Mouse (Mus musculus) bone marrow, adult 2 months (tissue): ENCODE measurements around the gene Ralgapa2. TPM values are rescaled to one million over a fixed set of nuclear protein-coding genes. Genes with fewer than 3 reads are reported as not detected.

ENCODE experiments used
- H3K27ac ChIP-seq: fragments of 200-500 bp; 2 replicates; pipeline ENCODE4 v1.5.1; 2012; ENCODE audit warnings: low read depth, mild to moderate bottlenecking, control low read depth, inconsistent platforms, low read length; ENCODE audit not compliant: control insufficient read depth, poor library complexity, insufficient read depth
- H3K4me1 ChIP-seq: fragments of 200-500 bp; 2 replicates; pipeline ENCODE4 v1.6.1; 2011; ENCODE audit warnings: low read length; ENCODE audit not compliant: control insufficient read depth, insufficient read depth
- H3K4me3 ChIP-seq: fragments of 200-500 bp; replicated peaks from 2 replicates; pipeline ENCODE3; 2011; ENCODE audit warnings: mild to moderate bottlenecking, low read depth, low read length, control low read depth; ENCODE audit not compliant: control insufficient read depth
- CTCF ChIP-seq: fragments of 200-500 bp; IDR thresholded peaks from 2 replicates; pipeline ENCODE4 v1.5.1; 2011; ENCODE audit warnings: low read length, control low read depth; ENCODE audit not compliant: control insufficient read depth, insufficient read depth
- POLR2A ChIP-seq: fragments of 200-500 bp; IDR thresholded peaks from 2 replicates; pipeline ENCODE4 v1.6.1; 2011; ENCODE audit warnings: low read depth, mild to moderate bottlenecking, control low read depth, low read length, borderline replicate concordance; ENCODE audit not compliant: control insufficient read depth
- WGBS: fragments of 180-500 bp; shearing (Covaris S2); methylation state at CpG from one replicate; pipeline ENCODE4 v1.1.7; 2018; 5-methylcytosine and 5-hydroxymethylcytosine counted together
- polyA plus RNA-seq: library from polyadenylated mRNA; stranded (reverse); fragments of >200 nt; gene quantifications from 2 replicates; pipeline ENCODE4 v1.2.4, GENCODE M21; 2011; ENCODE audit warnings: low replicate concordance; ENCODE audit not compliant: missing spikeins, insufficient read depth, insufficient read length

The Ralgapa2 gene
- polyA plus RNA-seq, 1 experiment = 25.7 TPM

- TF ChIP-seq CTCF (no peak), POLR2A (no peak)
Observed at GRCm38 (mm10) chr2:146299841-146300460, 212.2 kb downstream of the Ralgapa2 start.

GRCm38 (mm10) chr2:146293538-146293937 is 218.6 kb downstream of the Ralgapa2 start:
- 87% methylated on average over 9 of the region's 9 CpGs for WGBS
- Histone ChIP-seq H3K4me3 (no peak overlapping the region), H3K27ac (no peak overlapping the region), H3K4me1 (no peaks in the 10 kb centered on the region; the same call in 1 of the 2 replicates)
- no peak for TF ChIP-seq POLR2A
- no peak for TF ChIP-seq CTCF

More at GRCm38 (mm10) chr2:146299841-146300460, 212.2 kb downstream of the Ralgapa2 start:
- 83% methylated on average over 3 of the region's 3 CpGs for WGBS
- Histone ChIP-seq H3K4me1 (no peaks in the 10 kb centered on the region; the same call in 1 of the 2 replicates), H3K4me3 (no peak overlapping the region), H3K27ac (no peak overlapping the region)

GRCm38 (mm10) chr2:146290871-146291637 is 221.1 kb downstream of the Ralgapa2 start:
- Histone ChIP-seq H3K4me3 (no peak overlapping the region), H3K27ac (no peak overlapping the region), H3K4me1 (no peaks in the 10 kb centered on the region; the same call in 1 of the 2 replicates)
- no peak for TF ChIP-seq CTCF
- TF ChIP-seq POLR2A = no peak
- 61% methylated on average over 14 of the region's 14 CpGs for WGBS

- TF ChIP-seq POLR2A (no peak), CTCF (no peak)
- 91% methylated on average over 6 of the region's 6 CpGs for WGBS
- H3K4me1 ChIP-seq = no peaks in the 10 kb centered on the region
Observed at GRCm38 (mm10) chr2:146290366-146290765, 221.8 kb downstream of the Ralgapa2 start.

DNA sequence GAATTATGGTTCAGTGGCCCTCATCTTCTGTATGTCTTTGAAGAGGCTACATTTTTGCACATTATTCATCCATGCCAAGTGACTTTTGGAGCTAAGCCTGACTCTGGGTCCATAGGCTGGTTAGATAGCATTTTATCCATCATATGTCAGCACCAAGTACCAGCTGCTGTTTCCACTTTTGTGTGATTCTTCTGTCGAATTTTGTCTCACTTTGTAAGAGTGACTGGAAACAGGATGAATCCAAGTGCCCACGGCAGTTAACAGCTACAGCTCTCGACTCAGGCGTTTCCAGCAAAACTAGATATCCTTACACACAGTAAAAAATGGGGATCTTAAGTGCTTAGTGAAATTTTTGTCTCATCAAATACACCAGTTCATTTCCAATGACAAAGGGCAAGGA is 222.8 kb downstream of the Ralgapa2 start:
- H3K4me1 ChIP-seq = no peaks in the 10 kb centered on the region
- no peak overlapping the region for H3K27ac ChIP-seq
- TF ChIP-seq CTCF = no peak
- no peak for TF ChIP-seq POLR2A
- WGBS = 87% methylated on average over 4 of the region's 4 CpGs
- no peak overlapping the region for H3K4me3 ChIP-seq

More at GRCm38 (mm10) chr2:146290366-146290765, 221.8 kb downstream of the Ralgapa2 start:
- H3K4me3 ChIP-seq = no peak overlapping the region
- H3K27ac ChIP-seq = no peak overlapping the region

DNA sequence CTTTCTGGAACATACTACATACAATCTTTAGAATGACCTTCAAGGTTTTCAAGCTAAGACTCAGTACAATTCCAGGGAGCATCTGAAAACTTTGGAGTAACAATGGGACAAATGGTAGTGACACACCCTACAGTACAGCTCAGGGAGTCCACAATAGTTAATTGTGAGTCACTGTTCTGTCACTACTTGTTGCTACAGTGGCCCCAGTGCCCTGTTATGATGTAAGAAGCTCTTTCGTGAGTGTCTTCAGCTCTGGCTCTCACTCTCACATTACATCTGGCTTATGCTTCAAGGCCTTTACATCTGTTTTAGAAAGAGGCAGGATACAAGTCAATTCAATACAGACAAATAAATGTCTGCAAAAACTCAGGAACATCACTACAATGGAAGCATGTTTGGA is 223.8 kb downstream of the Ralgapa2 start:
- H3K4me3 ChIP-seq = no peak overlapping the region
- 78% methylated on average over 1 of the region's 1 CpGs for WGBS
- no peak for TF ChIP-seq POLR2A
- no peak for TF ChIP-seq CTCF
- H3K27ac ChIP-seq = no peak overlapping the region
- H3K4me1 ChIP-seq = no peaks in the 10 kb centered on the region

- WGBS = 89% methylated on average over 6 of the region's 6 CpGs
- no peak for TF ChIP-seq CTCF
- TF ChIP-seq POLR2A = no peak
- no peaks in the 10 kb centered on the region for H3K4me1 ChIP-seq
- H3K4me3 ChIP-seq = no peak overlapping the region
- H3K27ac ChIP-seq = no peak overlapping the region
Observed at GRCm38 (mm10) chr2:146287531-146287930, 224.6 kb downstream of the Ralgapa2 start.

GRCm38 (mm10) chr2:146281346-146281745 is 230.8 kb downstream of the Ralgapa2 start:
- Histone ChIP-seq H3K4me1 (no peaks in the 10 kb centered on the region), H3K4me3 (no peak overlapping the region), H3K27ac (no peak overlapping the region)
- WGBS = 81% methylated on average over 6 of the region's 6 CpGs
- TF ChIP-seq CTCF (no peak), POLR2A (no peak)
